ENCODE assay signal across 12 mouse cellular contexts in genomic region chr5:23789078-23789612, GRCm38 (mm10). TPM values are rescaled to one million over a fixed set of nuclear protein-coding genes. Genes with fewer than 3 reads are reported as not detected.
DNase-seq lines count a peak whose midpoint lies in the region; ATAC-seq and TF ChIP-seq lines count a peak whose summit lies in the region.
"Had no signal": no experiment of that assay in that cellular context is flagged by ENCODE, and none has a peak within 500 bp of the region (broad histone marks: within the 10 kb centered on the region; RNA-seq: fewer than 3 reads in every experiment).

No protein-coding gene starts in this region.

- TF ChIP-seq EP300 in CH12.LX (IDR thresholded peaks at IDR 0.05; ENCODE audit: low read length) = no peak

- no peak overlapping the region for H3K9ac ChIP-seq in hindbrain, embryonic 12.5 days
- H3K9ac ChIP-seq in CH12.LX (ENCODE audit: insufficient read depth, low read depth) = no peak overlapping the region
- no peak overlapping the region for H3K9ac ChIP-seq in embryonic facial prominence, embryonic 14.5 days (ENCODE audit: low read depth, low read length)

- peak in 1 of 2 experiments; percentile 24; a peak in 1 of 4 replicates for TF ChIP-seq CTCF in CH12.LX (conservative IDR thresholded peaks at IDR 0.05 in 1 of 2, IDR thresholded peaks at IDR 0.05 in 1 of 2; ENCODE audit: low read depth in 2 of 2, low read length in 2 of 2)

- no peak for TF ChIP-seq POLR2A in CH12.LX (IDR thresholded peaks at IDR 0.05; ENCODE audit: low read depth, low read length)

- H3K9me3 ChIP-seq in hindbrain, embryonic 10.5 days = no peaks in the 10 kb centered on the region
- no peaks in the 10 kb centered on the region for H3K9me3 ChIP-seq in hindbrain, embryonic 12.5 days (replicated peaks)
- peaks cover 7% of the 10 kb centered on the region for H3K9me3 ChIP-seq in CH12.LX (replicated peaks; ENCODE audit: low read length)
- H3K9me3 ChIP-seq in embryonic facial prominence, embryonic 14.5 days (ENCODE audit: control insufficient read depth, low read length) = no peaks in the 10 kb centered on the region

- H3K27me3 ChIP-seq in hindbrain, embryonic 10.5 days (ENCODE audit: insufficient read depth, poor library complexity, severe bottlenecking) = no peaks in the 10 kb centered on the region
- no peaks in the 10 kb centered on the region for H3K27me3 ChIP-seq in hindbrain, embryonic 12.5 days
- no peaks in the 10 kb centered on the region for H3K27me3 ChIP-seq in CH12.LX (replicated peaks)
- no peaks in the 10 kb centered on the region for H3K27me3 ChIP-seq in embryonic facial prominence, embryonic 14.5 days (replicated peaks; ENCODE audit: control insufficient read depth, insufficient read depth, low read length)

- in situ Hi-C loops in CH12.LX (cut with MboI; ENCODE audit: low pct_ligation_motif_present, low pct_unique_long_range_greater_than_20kb, low sequenced_read_pairs) = no loop called here

- no peak for ATAC-seq in hindbrain, embryonic 12.5 days (ENCODE audit: low FRiP score)
- no peak for ATAC-seq in embryonic facial prominence, embryonic 14.5 days (ENCODE audit: low read depth)
- ATAC-seq in megakaryocyte progenitor cell, adult 5-6 weeks (replicated peaks; ENCODE audit: poor library complexity) = 0 out of 2 replicates have a peak, but pooled peaks have one; percentile 17

- dilution Hi-C loops in CH12.LX (cut with MboI; ENCODE audit: extremely low pct_ligation_motif_present, extremely low pct_unique_long_range_greater_than_20kb, low sequenced_read_pairs) = no loop called here

- H3K4me1 ChIP-seq in hindbrain, embryonic 10.5 days (replicated peaks) = peaks cover 10% of the 10 kb centered on the region
- peaks cover 7% of the 10 kb centered on the region for H3K4me1 ChIP-seq in hindbrain, embryonic 12.5 days
- H3K4me1 ChIP-seq in CH12.LX (ENCODE audit: control insufficient read depth in 1 of 2, insufficient read depth in 2 of 2) = peaks cover 4 to 10% of the 10 kb centered on the region in 2 experiments; a peak in 2 of 4 replicates
- H3K4me1 ChIP-seq in embryonic facial prominence, embryonic 14.5 days (ENCODE audit: control insufficient read depth, insufficient read depth, low read length) = peaks cover 4% of the 10 kb centered on the region; the same call in 1 of the 2 replicates

- TF ChIP-seq RAD21 in CH12.LX (IDR thresholded peaks at IDR 0.05; ENCODE audit: low read depth, low read length) = no peak

- no peak overlapping the region for H3K27ac ChIP-seq in hindbrain, embryonic 10.5 days
- H3K27ac ChIP-seq in hindbrain, embryonic 12.5 days = no peak overlapping the region
- H3K27ac ChIP-seq in CH12.LX (ENCODE audit: insufficient read depth, low read depth) = no peak overlapping the region
- H3K27ac ChIP-seq in embryonic facial prominence, embryonic 14.5 days (replicated peaks; ENCODE audit: low read depth, low read length) = no peak overlapping the region

- peaks cover 20% of the 10 kb centered on the region for H3K36me3 ChIP-seq in hindbrain, embryonic 10.5 days
- H3K36me3 ChIP-seq in hindbrain, embryonic 12.5 days = peaks cover 10% of the 10 kb centered on the region
- H3K36me3 ChIP-seq in CH12.LX (replicated peaks in 1 of 2; ENCODE audit: control insufficient read depth in 1 of 2, insufficient read depth in 1 of 2, low read length in 1 of 2) = peaks cover 12 to 43% of the 10 kb centered on the region in 2 experiments
- H3K36me3 ChIP-seq in embryonic facial prominence, embryonic 14.5 days (ENCODE audit: control insufficient read depth, insufficient read depth, low read length) = peaks cover 25% of the 10 kb centered on the region

- 89% methylated on average over 4 of the region's 4 CpGs for WGBS in hindbrain, embryonic 10.5 days
- WGBS in hindbrain, embryonic 12.5 days = 89% methylated on average over 4 of the region's 4 CpGs
- 84% methylated on average over 4 of the region's 4 CpGs for WGBS in embryonic facial prominence, embryonic 14.5 days

- H3K4me3 ChIP-seq in hindbrain, embryonic 10.5 days = 0 out of 2 replicates have a peak overlapping the region, but pooled peaks have one; percentile 71
- H3K4me3 ChIP-seq in hindbrain, embryonic 12.5 days = no peak overlapping the region
- no peak overlapping the region for H3K4me3 ChIP-seq in CH12.LX (replicated peaks in 1 of 3; ENCODE audit: low read depth in 2 of 3, low read length in 2 of 3, poor library complexity in 1 of 3)
- H3K4me3 ChIP-seq in embryonic facial prominence, embryonic 14.5 days (ENCODE audit: low read depth, low read length) = no peak overlapping the region

- no peak for DNase-seq in hindbrain, embryonic 10.5 days (ENCODE audit: low spot score)
- no peak for DNase-seq in CH12.LX (ENCODE audit: extremely low read depth)
- DNase-seq in embryonic facial prominence, embryonic 14.5 days (ENCODE audit: low spot score) = no peak
- DNase-seq in cerebellum, postnatal 4 days (ENCODE audit: low spot score in 2 of 2) = no peak
- no peak for DNase-seq in right cerebral cortex, adult 2 months (ENCODE audit: low spot score in 2 of 2)
- DNase-seq: cerebellum, adult 9-10 months; heart, postnatal 4 days; kidney, adult 2 months; lung, postnatal 36 days; thymus, postnatal 14 days had no signal

- peaks cover 9% of the 10 kb centered on the region for H3K79me2 ChIP-seq in CH12.LX (replicated peaks; ENCODE audit: control insufficient read depth, extremely low read depth, insufficient read depth, poor library complexity, severe bottlenecking)

- H3K4me2 ChIP-seq in hindbrain, embryonic 12.5 days (replicated peaks) = no peak overlapping the region
- 0 out of 2 replicates have a peak overlapping the region, but pooled peaks have one; percentile 78 for H3K4me2 ChIP-seq in CH12.LX (ENCODE audit: insufficient read depth, low read depth, poor library complexity, severe bottlenecking)
- H3K4me2 ChIP-seq in embryonic facial prominence, embryonic 14.5 days (ENCODE audit: low read depth, low read length) = peak overlapping the region; percentile 85; the same call in 1 of the 2 replicates

TF ChIP-seq in CH12.LX, 34 proteins besides CTCF, POLR2A, EP300 and RAD21:
- no peak for TF ChIP-seq RCOR1 (conservative IDR thresholded peaks at IDR 0.05; ENCODE audit: low read depth, low read length)
- TF ChIP-seq HCFC1 (IDR thresholded peaks at IDR 0.05; ENCODE audit: low read depth, low read length) = no peak
- TF ChIP-seq MAFK (IDR thresholded peaks at IDR 0.05; ENCODE audit: insufficient replicate concordance, low read length) = no peak
- no peak for TF ChIP-seq BHLHE40 (IDR thresholded peaks at IDR 0.05; ENCODE audit: low read depth, low read length)
- no peak for TF ChIP-seq USF1 (IDR thresholded peaks at IDR 0.05; ENCODE audit: low read depth, low read length)
- TF ChIP-seq POLR2AphosphoS2 (IDR thresholded peaks at IDR 0.05; ENCODE audit: low read depth, low read length) = no peak
- no peak for TF ChIP-seq MAX (IDR thresholded peaks at IDR 0.05; ENCODE audit: low read length)
- TF ChIP-seq NRF1 (IDR thresholded peaks at IDR 0.05; ENCODE audit: low read depth, low read length) = no peak
- TF ChIP-seq GABPA (IDR thresholded peaks at IDR 0.05; ENCODE audit: insufficient replicate concordance, low read depth, low read length) = no peak
- no peak for TF ChIP-seq MEF2A (IDR thresholded peaks at IDR 0.05; ENCODE audit: borderline replicate concordance, low read depth, low read length)
- TF ChIP-seq MAZ (IDR thresholded peaks at IDR 0.05; ENCODE audit: low read depth, low read length) = no peak
- TF ChIP-seq IRF4 (IDR thresholded peaks at IDR 0.05; ENCODE audit: low read depth, low read length) = no peak
- no peak for TF ChIP-seq KAT2A (IDR thresholded peaks at IDR 0.05; ENCODE audit: insufficient replicate concordance, low read length)
- no peak for TF ChIP-seq ZKSCAN1 (IDR thresholded peaks at IDR 0.05; ENCODE audit: borderline replicate concordance, low read depth, low read length)
- no peak for TF ChIP-seq E2F4 (IDR thresholded peaks at IDR 0.05; ENCODE audit: insufficient replicate concordance, low read depth, low read length)
- TF ChIP-seq CHD1 (IDR thresholded peaks at IDR 0.05; ENCODE audit: low read depth, low read length) = no peak
- no peak for TF ChIP-seq ZNF384 (IDR thresholded peaks at IDR 0.05; ENCODE audit: low read depth, low read length)
- no peak for TF ChIP-seq UBTF (IDR thresholded peaks at IDR 0.05; ENCODE audit: low read depth, low read length)

RNA-seq across cellular contexts. Expression of gene Rint1, which starts 1.6 kb away (rescaled TPM):
- 33.0 and 37.4 TPM in 2 replicates for polyA plus RNA-seq in hindbrain, embryonic 10.5 days (2016; fragmentation: Nextera tagmentation; extraction: Ambion mirVana)
- polyA plus RNA-seq in hindbrain, embryonic 12.5 days (2016; fragmentation: Nextera tagmentation; extraction: Ambion mirVana) = 39.6 and 40.1 TPM in 2 replicates
- 16.2 and 18.2 TPM in 2 replicates for total RNA-seq in CH12.LX (2012; rRNA removed)
- 17.6 and 19.5 TPM in 2 replicates for total RNA-seq in CH12.LX (2014; rRNA removed)
- 14.7 and 15.6 TPM in 2 replicates for polyA plus RNA-seq in CH12.LX (2012; ENCODE audit: insufficient read length, low read depth)
- polyA plus RNA-seq in embryonic facial prominence, embryonic 14.5 days (2014; fragmentation: Nextera tagmentation; extraction: Ambion mirVana) = 27.1 and 30.8 TPM in 2 replicates
- 18.9 and 20.8 TPM in 2 replicates for total RNA-seq in megakaryocyte progenitor cell, adult 5-6 weeks (2015)
- total RNA-seq in megakaryocyte progenitor cell, adult 5-6 weeks (2017) = 27.5 and 28.0 TPM in 2 replicates

RNA-seq across cellular contexts. Expression of gene Pus7, which starts 5.6 kb away (rescaled TPM):
- polyA plus RNA-seq in hindbrain, embryonic 10.5 days (2016; fragmentation: Nextera tagmentation; extraction: Ambion mirVana) = 23.1 and 35.9 TPM in 2 replicates
- polyA plus RNA-seq in hindbrain, embryonic 12.5 days (2016; fragmentation: Nextera tagmentation; extraction: Ambion mirVana) = 24.1 and 25.6 TPM in 2 replicates
- total RNA-seq in CH12.LX (2012; rRNA removed) (35.3 and 47.2 TPM in 2 replicates), CH12.LX (2014; rRNA removed) (62.9 and 66.9 TPM in 2 replicates)
- 61.9 and 74.7 TPM in 2 replicates for polyA plus RNA-seq in CH12.LX (2012; ENCODE audit: insufficient read length, low read depth)
- polyA plus RNA-seq in embryonic facial prominence, embryonic 14.5 days (2014; fragmentation: Nextera tagmentation; extraction: Ambion mirVana) = 24.5 and 26.9 TPM in 2 replicates
- 40.3 and 42.9 TPM in 2 replicates for total RNA-seq in megakaryocyte progenitor cell, adult 5-6 weeks (2015)
- 45.5 and 60.3 TPM in 2 replicates for total RNA-seq in megakaryocyte progenitor cell, adult 5-6 weeks (2017)

RNA-seq across cellular contexts. Expression of gene Tomm7, which starts 54.8 kb away (rescaled TPM):
- polyA plus RNA-seq in hindbrain, embryonic 10.5 days (2016; fragmentation: Nextera tagmentation; extraction: Ambion mirVana) = 131 and 132 TPM in 2 replicates
- 91.8 and 104 TPM in 2 replicates for polyA plus RNA-seq in hindbrain, embryonic 12.5 days (2016; fragmentation: Nextera tagmentation; extraction: Ambion mirVana)
- total RNA-seq in CH12.LX (2012; rRNA removed) (184 and 201 TPM in 2 replicates), CH12.LX (2014; rRNA removed) (142 and 146 TPM in 2 replicates)
- polyA plus RNA-seq in CH12.LX (2012; ENCODE audit: insufficient read length, low read depth) = 133 and 162 TPM in 2 replicates
- polyA plus RNA-seq in embryonic facial prominence, embryonic 14.5 days (2014; fragmentation: Nextera tagmentation; extraction: Ambion mirVana) = 104 and 120 TPM in 2 replicates
- 81.3 and 98.8 TPM in 2 replicates for total RNA-seq in megakaryocyte progenitor cell, adult 5-6 weeks (2015)
- total RNA-seq in megakaryocyte progenitor cell, adult 5-6 weeks (2017) = 288 and 310 TPM in 2 replicates
